Mouse (Mus musculus) CD4-positive, CD25-positive, alpha-beta regulatory T cell, adult 4 months (primary cell): ENCODE results near the gene Tgfbr3. TPM values are rescaled to one million over a fixed set of nuclear protein-coding genes. Genes with fewer than 3 reads are reported as not detected.

Experiments used
- ATAC-seq: one replicate; pipeline ENCODE4 v1.8.0; 2017
- polyA plus RNA-seq, 2 experiments: library from polyadenylated mRNA; unstranded; fragments of 100-300 nt; shearing (Covaris generic); gene quantifications; one replicate each; pipeline ENCODE4 v1.2.1; 2017

The Tgfbr3 gene
- polyA plus RNA-seq, 2 experiments from 2014 or later = 4.4 to 7.8 TPM

DNA sequence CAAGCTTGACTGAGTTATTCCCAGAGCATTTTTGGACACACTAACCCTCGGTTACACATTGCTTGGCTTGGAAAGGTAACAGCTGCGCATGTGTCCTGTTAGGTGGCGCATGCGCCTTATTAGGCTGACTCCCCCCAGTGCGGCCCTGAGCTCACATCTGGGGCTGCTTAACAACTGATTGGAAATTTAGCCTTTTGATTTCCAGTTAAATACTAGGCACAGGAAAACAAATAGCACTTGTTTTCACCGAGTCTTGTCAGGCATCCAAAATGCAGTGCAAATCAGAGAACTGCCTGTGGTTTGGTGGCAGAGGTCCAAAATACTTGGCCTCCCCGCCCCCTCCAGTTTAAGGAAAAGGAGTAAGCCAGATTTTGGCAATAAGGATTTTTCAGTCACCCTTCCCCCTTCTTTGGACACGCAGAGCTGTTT lies 121.5 kb downstream of the Tgfbr3 start:
- ATAC-seq = no peak

DNA sequence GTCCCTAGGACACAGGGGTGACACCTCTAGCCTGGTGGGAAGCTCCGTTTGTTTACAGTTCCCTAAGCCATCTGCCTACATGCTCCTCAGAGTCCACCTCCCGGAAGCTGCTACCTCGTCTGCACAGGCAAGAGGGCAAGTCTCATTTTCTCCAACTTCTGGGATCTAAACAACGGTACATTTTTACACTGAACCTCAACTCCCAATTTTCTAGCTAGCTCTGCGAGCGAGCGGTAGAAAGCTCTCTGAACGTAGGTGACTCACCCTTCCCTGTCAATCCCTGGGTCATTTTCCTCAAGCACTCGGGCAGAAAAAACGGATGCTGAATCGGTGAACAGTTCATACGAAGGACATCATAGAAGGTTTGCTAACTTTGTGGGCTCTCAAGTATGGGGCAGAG lies 122.1 kb downstream of the Tgfbr3 start:
- no peak for ATAC-seq

DNA sequence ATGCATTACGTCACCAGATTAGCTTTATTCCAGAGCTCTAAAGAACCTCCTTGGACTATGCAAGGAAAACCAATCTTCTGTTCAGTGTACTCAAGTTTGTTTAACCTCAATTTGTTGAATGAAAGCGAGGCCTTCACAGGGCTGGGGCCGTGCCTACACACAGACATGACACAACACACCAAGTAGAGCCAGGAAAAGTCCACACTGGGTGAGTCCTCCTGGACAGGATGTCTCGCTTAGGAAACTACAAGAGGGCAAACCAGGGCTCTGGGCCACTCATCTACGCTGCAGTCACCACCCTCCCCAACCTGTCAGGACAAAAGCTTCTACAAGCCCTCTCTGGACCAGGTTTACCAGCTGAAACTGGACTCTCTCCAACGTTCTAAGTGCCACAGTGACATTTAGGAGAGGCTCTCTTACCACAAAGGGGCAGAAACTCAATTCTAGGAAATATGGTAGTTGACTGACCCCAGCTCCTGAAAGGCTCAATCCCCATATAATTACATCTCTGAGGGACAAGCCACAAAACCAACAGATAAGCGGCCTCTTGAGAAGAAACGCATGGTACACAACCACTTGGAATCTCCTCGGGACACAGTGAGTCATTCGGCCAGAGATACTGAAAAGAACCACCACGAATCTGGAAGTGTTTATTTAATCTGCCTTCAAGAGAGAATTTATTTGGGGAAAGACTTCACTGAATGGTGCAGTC lies 122.6 kb downstream of the Tgfbr3 start:
- ATAC-seq = no peak

DNA sequence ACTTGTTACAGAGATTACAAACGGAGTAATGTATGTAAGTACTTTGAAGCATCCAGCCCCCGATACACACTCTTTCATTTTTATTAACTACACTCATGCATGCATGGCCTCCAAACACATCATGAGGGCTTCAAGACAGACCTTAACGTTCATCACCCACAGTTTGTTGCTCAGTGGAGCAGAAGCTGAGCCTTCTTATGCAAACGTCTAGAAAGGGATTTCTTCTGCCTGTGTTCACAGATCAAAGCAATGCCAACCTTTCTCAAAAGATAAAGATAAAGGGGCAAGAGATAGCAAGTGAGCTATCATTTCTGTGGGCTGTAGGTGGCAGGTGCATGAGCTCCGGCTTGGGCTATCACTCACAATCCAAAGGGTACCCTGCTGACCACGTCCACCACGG lies 123.7 kb downstream of the Tgfbr3 start:
- peak; percentile 61 for ATAC-seq

DNA sequence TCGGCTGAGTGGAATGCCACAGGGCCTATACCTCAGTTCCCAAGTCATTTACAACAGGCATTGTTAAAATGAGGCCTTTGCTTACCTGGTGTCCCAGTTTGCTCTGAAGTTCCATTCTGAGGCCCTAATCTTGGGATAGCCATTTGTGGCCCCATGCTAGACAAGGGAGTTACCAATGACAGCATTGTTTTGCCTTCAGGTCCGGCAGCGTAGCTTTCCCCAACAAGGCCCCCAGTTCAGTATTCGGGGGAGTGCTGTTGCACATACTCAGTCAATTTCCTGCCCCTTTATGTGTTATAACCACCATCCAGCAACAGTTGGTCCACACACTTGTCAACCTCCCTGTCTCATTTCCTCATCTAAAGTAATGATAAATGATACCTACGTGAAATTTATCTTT lies 124.2 kb downstream of the Tgfbr3 start:
- peak; percentile 37 for ATAC-seq

DNA sequence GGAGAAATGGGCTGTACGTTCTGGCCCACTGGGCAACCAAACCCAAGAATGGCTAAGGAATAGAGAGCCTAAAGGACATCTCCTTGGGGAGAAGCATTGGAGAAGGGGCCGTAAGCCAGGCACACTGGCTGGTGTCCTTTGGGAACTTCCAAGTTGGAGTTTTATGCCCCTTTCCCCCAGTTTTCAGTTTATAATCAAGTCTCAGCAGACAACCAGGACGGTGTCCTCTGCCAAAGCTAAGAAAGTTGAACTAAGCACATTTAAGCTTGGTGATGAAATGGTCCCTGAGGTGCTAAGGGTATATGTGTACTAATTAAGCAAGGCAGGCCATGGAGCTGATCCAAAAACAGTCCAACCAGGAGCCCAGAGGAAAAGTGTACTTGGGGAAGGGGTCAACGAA lies 124.6 kb downstream of the Tgfbr3 start:
- no peak for ATAC-seq

DNA sequence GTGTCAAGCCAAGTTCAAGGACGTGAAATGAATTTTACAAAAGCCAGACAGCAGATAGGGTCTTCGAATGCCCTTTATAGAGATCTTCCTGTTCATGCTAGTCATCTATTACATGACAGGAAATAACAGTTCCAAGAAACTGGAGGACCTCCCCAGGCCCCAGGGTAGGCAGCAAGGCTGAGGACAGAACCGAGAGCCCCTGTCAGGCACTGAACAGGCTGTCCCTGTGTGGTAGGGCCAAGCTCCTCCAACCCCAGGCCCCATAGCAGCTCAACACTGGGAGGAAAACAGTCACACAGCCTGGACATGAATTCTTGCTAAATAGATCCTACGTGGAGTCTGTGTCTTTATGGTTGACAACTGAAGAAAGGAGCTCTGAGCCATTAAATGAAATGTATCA lies 125.3 kb downstream of the Tgfbr3 start:
- no peak for ATAC-seq

DNA sequence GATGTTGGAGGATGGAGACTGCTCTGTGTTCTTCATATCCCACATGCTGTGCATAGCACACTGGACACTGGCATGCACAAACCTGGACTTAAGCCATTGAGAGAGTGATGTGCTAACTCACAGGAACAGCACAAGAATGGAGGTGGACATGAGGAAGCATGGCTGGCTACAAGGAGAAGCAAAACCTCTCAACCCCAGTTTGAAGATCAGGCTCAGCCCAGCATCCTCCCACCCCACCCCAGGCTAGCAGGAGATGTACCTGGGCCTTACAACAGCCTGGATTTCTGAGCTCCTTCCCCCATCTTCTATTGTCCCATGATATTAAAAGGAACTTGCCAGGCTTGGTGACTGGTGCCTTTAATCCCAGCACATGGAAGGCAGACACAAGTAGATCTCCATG lies 126.1 kb downstream of the Tgfbr3 start:
- ATAC-seq = no peak

DNA sequence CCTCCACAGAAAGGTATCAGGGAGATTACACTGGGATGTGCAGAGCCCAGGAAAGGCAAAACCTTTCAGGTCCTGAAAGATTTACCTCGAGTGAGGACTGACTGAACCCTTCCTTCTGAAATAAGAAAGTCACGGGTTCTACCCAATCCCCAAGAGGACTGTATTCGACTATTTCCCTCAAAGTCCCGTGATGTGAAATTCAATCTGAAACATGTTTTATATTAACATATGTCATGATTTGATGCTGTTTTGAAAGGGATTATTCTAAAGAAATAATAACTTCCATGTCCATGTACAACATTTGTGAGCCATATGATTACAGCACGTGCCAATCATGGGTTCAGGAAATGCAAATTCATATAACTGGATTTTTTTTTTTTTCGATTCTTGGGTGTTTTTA lies 126.6 kb downstream of the Tgfbr3 start:
- no peak for ATAC-seq

DNA sequence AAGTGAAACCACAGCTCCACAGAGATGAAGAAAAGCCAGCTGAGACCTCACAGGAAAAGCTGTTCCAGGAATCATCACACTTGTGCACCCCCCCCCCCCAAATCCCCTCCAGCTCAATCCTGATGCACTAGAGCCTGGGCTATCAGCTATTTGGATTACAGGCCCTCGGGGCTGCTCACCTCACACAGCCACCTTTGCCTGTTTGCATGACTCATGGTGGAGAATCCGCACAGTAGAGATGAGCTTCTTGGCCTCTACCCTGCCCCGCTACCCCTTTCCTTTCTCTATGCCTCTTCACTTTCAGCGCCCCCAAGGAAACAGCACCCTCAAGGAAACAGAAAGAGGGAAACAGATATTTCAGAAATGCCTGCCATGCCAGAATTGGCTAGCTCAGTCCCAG lies 127.1 kb downstream of the Tgfbr3 start:
- no peak for ATAC-seq

DNA sequence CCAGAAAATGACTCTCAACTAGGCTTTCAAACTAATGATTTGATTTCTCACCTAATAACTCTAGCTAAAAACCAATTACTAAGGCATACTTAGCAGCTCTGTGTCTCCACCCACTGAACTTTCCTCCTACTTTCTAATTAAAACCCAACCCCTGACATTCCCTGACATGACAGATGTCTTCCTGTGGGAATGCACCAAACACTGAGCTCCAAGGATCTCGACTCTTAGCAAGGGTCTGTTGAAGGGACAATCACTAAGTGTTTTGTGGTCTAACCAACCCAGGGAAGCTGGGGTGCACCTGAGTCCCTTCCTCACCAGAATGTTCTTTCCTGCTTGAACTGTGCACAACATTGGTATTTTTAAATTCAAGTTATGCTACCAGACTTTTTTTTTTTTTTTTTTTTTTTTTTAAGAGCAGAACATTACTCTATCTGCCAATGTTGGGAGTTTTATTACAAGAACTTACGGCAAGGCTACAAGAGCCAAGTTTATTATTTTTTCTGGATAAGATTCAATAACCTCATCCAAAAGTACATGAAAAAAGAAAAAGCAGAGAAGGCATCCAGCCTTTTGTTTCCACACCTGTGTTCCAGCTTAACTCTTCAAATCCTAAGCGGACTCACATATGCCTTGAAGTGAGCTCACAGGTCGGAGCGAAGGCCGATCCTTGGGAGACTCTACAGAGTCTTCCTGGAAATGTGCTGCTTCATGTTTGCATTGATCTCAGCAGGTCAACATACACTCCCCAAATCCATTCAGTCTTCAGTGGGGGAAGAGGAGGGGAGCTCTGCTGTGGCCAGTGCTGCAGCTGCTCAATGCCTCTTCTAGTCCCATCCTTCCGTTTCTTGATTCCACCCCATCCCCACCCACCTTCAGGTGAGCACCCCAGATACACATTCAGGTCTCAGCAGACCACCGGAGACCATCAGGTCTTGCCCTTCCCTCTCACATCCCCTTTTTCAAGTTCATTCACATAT lies 129.2 kb downstream of the Tgfbr3 start:
- ATAC-seq = no peak

DNA sequence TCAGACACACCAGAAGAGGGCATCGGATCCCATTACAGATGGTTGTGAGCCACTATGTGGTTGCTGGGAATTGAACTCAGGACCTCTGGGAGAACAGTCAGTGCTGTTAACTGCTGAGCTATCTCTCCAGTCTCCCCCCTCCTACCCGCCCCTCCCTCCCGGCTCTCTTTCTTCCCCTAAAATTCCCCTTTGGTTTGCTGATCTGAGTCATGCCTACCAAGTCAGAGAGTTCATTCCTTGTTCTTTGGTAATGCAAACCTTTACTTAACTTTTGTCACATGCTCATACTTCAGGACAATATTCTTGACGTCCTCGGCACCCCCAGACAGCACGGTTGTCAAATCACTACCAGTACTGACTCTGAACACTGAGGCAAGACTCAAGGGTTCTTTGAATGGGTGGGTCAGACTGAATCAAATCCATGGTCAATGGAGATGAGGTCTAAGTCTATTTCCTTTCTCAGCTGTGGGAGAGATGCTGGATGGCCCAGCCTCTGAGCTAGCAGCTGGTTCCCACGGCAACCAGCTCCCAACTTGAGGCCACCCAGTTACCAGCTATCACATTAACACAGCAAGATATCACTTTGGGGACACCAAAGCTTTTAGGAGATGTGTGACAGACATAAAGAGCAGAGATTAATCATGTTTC lies 130.8 kb downstream of the Tgfbr3 start:
- no peak for ATAC-seq

DNA sequence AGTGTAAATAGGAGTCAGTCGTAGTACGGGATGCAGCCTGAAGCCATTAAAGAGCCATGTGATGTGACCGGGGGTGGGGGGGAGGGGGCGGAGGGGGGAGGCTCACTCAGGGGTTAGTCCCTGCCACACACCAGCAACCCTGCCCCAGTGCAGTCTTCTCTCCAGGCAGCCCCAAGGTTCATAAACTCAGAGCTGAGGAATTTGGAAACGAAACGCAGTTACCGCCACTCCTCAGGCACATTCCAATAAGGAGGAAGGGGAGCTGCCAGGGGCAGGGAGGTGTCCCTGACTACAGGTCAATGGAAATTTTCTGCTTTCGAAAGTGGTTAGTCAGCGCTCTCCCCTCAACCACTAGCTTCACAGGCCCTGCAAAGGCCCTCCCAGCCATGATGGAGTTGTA lies 132.0 kb downstream of the Tgfbr3 start:
- ATAC-seq = no peak

DNA sequence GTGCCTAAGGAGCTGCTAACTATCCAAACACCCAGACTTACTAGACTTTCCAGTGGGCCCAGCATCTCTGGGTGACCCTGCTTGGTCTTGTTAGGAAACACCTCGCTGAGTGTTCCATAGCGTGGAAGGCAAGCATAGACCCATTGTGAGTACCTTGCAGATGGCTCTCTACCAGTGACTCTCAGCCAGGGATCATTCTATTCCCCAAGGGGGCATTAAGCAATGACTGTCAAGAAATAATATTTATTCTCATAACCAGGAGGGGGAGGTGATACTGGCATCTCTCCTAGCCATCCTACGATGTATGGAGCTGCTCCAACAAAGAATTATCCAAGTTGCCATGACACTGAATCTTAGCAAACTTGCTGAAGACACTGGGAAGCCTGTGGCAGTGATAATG lies 133.3 kb downstream of the Tgfbr3 start:
- no peak for ATAC-seq

DNA sequence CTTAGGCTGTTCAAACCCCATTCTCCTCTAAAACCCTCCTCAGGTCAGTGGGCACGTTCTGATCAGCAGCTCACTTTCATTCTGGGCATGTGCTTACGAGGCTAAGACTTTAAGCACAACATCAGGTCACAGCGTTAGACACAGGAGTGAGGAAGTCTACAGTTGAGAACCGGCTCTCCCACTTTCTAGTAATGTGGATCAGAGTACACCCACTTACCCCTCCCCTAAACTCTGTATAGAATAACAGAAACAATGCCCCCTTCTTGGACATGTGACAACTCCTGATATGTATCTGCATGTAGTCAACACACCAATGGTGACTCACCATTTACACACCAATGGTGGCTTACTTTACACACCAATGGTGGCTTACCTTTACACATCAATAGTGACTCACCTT lies 136.4 kb downstream of the Tgfbr3 start:
- no peak for ATAC-seq

DNA sequence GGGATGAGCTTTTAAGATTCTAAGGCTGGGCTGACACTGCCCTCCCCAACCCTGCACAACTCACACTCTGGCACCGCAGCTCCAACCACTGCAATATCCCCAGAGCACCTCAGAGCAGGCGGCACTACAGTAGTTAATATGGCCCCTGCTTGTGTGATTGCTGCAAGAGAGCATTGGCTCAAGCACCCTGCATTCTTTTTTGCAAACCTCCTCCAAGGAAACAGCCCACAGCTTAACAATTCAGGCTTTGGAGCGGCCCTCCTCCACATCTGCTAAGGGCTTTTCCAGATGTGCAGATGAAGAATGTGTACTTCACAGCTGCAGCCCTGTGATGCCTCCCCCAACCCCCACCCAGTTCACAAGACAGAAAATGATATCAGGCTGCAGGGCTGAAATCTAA lies 138.1 kb downstream of the Tgfbr3 start:
- no peak for ATAC-seq

DNA sequence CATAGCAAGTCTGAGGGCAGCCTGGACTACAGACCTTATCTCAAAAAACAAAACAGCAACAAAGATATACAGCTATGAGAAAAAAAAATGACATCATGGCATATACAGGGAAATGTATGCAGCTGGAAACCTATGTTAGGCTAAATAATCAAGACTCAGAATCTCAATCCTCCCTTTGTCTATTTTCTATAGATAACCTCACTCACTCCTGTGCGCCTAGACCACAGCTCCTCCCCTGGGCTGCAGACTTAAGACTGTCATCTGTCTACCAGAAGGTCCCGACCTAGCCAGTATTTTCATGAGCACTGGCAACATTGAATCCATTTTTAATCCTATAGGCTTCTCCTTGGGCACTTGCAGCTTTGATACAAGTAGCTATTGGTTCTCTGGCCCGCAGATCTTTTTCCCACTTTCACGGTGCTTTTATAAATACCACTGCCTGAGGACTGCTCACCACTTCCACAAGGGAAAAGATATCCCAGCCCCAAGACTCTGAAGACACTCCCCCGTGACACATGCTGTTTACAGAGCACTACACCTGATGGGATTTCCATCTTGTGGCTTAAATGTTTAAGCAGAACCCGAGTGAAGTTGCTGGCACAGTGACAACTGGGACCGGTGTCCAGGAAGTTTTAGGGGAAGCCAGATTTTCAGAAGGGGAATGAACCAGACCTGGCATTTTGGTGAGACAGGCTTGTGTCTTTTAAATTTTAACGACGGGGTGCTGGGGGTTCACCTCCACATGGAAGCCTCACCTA lies 138.7 kb downstream of the Tgfbr3 start:
- no peak for ATAC-seq

DNA sequence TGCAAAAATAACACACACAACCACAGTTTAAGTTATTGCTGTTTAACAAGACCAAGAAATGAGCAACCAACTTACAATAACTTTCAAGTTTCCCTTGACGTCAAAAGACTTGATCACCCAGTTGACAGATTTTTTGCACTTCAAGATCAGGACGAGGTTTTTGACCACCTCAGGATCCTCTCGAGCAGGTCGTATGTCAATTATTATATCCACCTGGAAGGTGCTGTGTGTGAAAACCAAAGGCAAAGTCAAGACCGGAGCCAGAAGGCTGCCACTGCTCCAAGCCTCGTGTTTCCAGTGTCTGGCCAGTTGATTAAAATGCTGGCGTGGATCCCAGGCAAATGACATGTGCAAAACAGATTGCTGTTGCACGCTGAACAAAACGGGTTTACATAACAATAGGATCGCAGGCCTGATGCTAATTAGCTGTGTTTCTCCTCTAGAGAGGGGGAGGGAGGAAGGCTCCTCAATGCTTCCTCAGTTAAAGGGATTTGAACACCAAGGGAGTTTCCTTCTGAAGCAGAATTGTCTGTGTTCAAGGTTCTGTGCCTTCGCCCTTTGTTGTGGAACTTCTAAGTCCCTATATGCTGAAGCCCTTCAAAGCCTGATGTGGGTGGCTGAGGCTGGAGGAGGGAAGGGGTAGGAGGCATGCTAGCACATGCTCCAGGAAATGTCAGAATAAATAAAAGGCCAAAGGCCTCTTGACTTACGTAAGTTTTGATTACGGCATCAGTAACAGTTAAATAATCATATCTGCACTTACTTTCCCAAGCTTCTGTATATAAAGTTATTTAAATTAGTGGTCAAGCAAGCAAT lies 141.3 kb downstream of the Tgfbr3 start:
- ATAC-seq = no peak

DNA sequence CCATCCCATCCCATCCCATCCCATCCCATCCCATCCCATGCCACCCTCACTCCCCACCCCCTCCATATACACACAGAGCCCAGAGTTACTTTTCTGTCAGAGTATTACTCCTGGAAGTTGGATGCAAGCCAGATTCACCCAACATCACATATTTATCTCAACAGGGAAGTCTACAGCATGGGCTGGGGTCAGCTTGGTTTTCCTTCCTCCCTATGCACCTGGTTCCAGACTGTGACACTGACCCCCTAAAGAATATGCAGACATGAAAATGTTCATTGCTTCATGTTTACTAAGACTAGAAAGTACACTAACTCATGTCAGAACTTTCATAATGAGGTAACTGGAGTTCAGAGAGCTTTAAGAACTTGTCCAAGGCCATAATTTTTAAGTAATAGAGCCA lies 142.0 kb downstream of the Tgfbr3 start:
- no peak for ATAC-seq

DNA sequence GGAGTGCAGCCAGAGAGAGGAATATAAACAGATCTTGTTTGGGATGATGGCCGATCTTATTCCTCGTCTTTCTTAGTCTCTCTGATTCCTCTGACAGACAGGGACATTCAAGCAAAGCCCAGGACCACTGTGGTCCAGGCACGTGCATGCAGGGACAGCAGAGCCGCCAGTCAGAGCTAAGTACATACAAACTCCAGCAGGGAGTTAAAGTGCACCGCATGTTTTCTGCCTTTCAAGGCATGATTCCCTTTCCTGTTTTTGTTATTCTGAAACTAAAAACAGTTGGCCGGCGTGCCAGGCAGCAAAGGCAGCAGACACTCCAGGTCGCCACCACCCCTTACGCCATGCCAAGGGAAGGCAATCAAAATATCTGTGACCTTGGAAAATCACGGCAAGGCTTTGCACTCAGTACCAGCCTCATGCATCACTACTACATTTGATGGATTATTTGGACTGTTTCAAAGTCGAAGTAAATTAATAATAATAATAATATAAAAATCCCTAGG lies 143.3 kb downstream of the Tgfbr3 start:
- ATAC-seq = no peak

DNA sequence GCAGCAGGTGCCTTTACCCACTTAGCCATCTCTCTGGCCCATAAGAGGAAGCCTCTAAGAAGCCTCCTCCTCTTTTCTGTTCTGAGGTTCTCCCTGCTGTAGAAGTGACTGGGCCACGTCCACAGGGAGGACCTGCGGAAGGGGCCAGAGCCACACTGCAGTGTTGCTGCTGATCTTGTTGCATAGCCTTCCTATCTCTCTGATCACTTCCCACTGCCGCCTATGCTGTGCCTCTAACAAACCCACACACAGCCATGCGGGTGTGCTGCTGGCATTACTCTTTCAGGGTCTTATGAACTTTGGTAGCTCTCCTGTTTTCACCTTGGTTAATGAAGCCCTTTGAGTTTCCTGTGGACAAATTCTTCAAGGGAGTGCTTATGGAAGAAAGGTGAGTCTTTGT lies 144.3 kb downstream of the Tgfbr3 start:
- no peak for ATAC-seq
